Mouse (Mus musculus) layer of hippocampus, postnatal 14 days (tissue): ENCODE results near the gene Itih5. TPM values are rescaled to one million over a fixed set of nuclear protein-coding genes. Genes with fewer than 3 reads are reported as not detected.

Experiments
- DNase-seq, 2 experiments: peaks; one replicate each; pipeline ENCODE4 v3.0.0; 2021 to 2022; ENCODE audit warnings: low spot score in 2 of 2, mixed read lengths in 1 of 2
- total RNA-seq, 2 experiments: library from RNA; stranded (reverse); gene quantifications; 2 replicates each; pipeline ENCODE4 v1.2.3; 2021

The Itih5 gene
- total RNA-seq, 2 experiments from 2014 or later = 17.9 to 21.0 TPM

GRCm38 (mm10) chr2:10258312-10258711 is 104.9 kb downstream of the Itih5 start:
- DNase-seq = no peak

GRCm38 (mm10) chr2:10260109-10260508 is 106.7 kb downstream of the Itih5 start:
- no peak for DNase-seq

- no peak for DNase-seq
Measured at GRCm38 (mm10) chr2:10261337-10261736, 108.0 kb downstream of the Itih5 start.

GRCm38 (mm10) chr2:10262722-10263121 is 109.4 kb downstream of the Itih5 start:
- no peak for DNase-seq

- DNase-seq = no peak
Measured at GRCm38 (mm10) chr2:10263909-10264489, 110.6 kb downstream of the Itih5 start.

- no peak for DNase-seq
Measured at GRCm38 (mm10) chr2:10265881-10266280, 112.5 kb downstream of the Itih5 start.

GRCm38 (mm10) chr2:10272604-10273115 is 119.3 kb downstream of the Itih5 start:
- DNase-seq = no peak

- DNase-seq = no peak
Measured at GRCm38 (mm10) chr2:10273541-10274050, 120.2 kb downstream of the Itih5 start.

GRCm38 (mm10) chr2:10276194-10276593 is 122.8 kb downstream of the Itih5 start:
- peak; percentile 24 to 44 for DNase-seq

GRCm38 (mm10) chr2:10283686-10284085 is 130.3 kb downstream of the Itih5 start:
- no peak for DNase-seq

- DNase-seq = no peak
Measured at GRCm38 (mm10) chr2:10284636-10285270, 131.4 kb downstream of the Itih5 start.

GRCm38 (mm10) chr2:10285975-10286374 is 132.6 kb downstream of the Itih5 start:
- no peak for DNase-seq

GRCm38 (mm10) chr2:10288142-10288831 is 134.9 kb downstream of the Itih5 start:
- peak; percentile 57 to 90 for DNase-seq

GRCm38 (mm10) chr2:10288881-10289280 is 135.5 kb downstream of the Itih5 start:
- DNase-seq = no peak

GRCm38 (mm10) chr2:10290115-10290514 is 136.7 kb downstream of the Itih5 start:
- DNase-seq = no peak

GRCm38 (mm10) chr2:10293556-10294206 is 140.3 kb downstream of the Itih5 start:
- no peak for DNase-seq

- DNase-seq = no peak
Measured at GRCm38 (mm10) chr2:10295908-10296307, 142.5 kb downstream of the Itih5 start.

GRCm38 (mm10) chr2:10300244-10300643 is 146.9 kb downstream of the Itih5 start:
- DNase-seq = no peak

- DNase-seq = no peak
Measured at GRCm38 (mm10) chr2:10300771-10301170, 147.4 kb downstream of the Itih5 start.

- no peak for DNase-seq
Measured at GRCm38 (mm10) chr2:10301391-10301790, 148.0 kb downstream of the Itih5 start.

- no peak for DNase-seq
Measured at GRCm38 (mm10) chr2:10301997-10302396, 148.6 kb downstream of the Itih5 start.
